Mouse (Mus musculus): Measurements from ENCODE around the gene Polg2.

GRCm38 (mm10) chr11:106744949-106745348, 34.4 kb downstream of the Polg2 start:
- no peak for TF ChIP-seq CTCF (IDR thresholded peaks at IDR 0.05; ENCODE audit: borderline replicate concordance, insufficient read depth, low read length)
- TF ChIP-seq POLR2A (IDR thresholded peaks at IDR 0.05; ENCODE audit: low read depth, low read length) = no peak

Data from embryonic fibroblast, embryonic 13.5 days (primary cell).